Mouse (Mus musculus) kidney, adult 18-20 months (tissue): Measurements from ENCODE around the gene Zfp119b.
"Not testable (repeated sequence)": the region's sequence is repeated elsewhere in the genome, so short reads cannot be mapped to it uniquely, and the experiment has no call there.

Experiments used
- DNase-seq: peaks from one replicate; pipeline ENCODE4 v3.0.0; 2021

The Zfp119b gene

GRCm38 (mm10) chr17:55957168-55957567 lies 7.9 kb upstream of the Zfp119b start:
- DNase-seq = peak; percentile 80

GRCm38 (mm10) chr17:55956591-55956990 lies 7.3 kb upstream of the Zfp119b start:
- no peak for DNase-seq

- peak; percentile 83 for DNase-seq
Measured at GRCm38 (mm10) chr17:55956129-55956528, 6.8 kb upstream of the Zfp119b start.

- no peak for DNase-seq
Measured at GRCm38 (mm10) chr17:55954229-55954628, 4.9 kb upstream of the Zfp119b start.

GRCm38 (mm10) chr17:55953751-55954150 lies 4.5 kb upstream of the Zfp119b start:
- DNase-seq = no peak

GRCm38 (mm10) chr17:55952447-55953027 lies 3.2 kb upstream of the Zfp119b start, which contains the start of gene Ebi3:
Ebi3 (plus strand) TSS chr17:55952640.
- DNase-seq = no peak

- DNase-seq = no peak
Measured at GRCm38 (mm10) chr17:55952041-55952440, 2.7 kb upstream of the Zfp119b start.

GRCm38 (mm10) chr17:55950601-55951000 lies 1.3 kb upstream of the Zfp119b start:
- DNase-seq = no peak

GRCm38 (mm10) chr17:55948647-55949046 lies 653 bp downstream of the Zfp119b start:
- DNase-seq = no peak

GRCm38 (mm10) chr17:55945696-55946095 lies 3.6 kb downstream of the Zfp119b start:
- DNase-seq = no peak

- peak; percentile 93 for DNase-seq
Measured at GRCm38 (mm10) chr17:55944866-55945682, 4.2 kb downstream of the Zfp119b start.

- DNase-seq = not testable (repeated sequence)
Measured at GRCm38 (mm10) chr17:55944387-55944865, 4.9 kb downstream of the Zfp119b start.

GRCm38 (mm10) chr17:55933191-55933590 lies 16.1 kb downstream of the Zfp119b start:
- no peak for DNase-seq

- DNase-seq = no peak
Measured at GRCm38 (mm10) chr17:55932635-55933034, 16.7 kb downstream of the Zfp119b start.

- peak; percentile 77 for DNase-seq
Measured at GRCm38 (mm10) chr17:55931553-55932502, 17.5 kb downstream of the Zfp119b start.

- no peak for DNase-seq
Measured at GRCm38 (mm10) chr17:55906669-55907068, 42.6 kb downstream of the Zfp119b start.

- DNase-seq = no peak
Measured at GRCm38 (mm10) chr17:55904131-55904530, 45.2 kb downstream of the Zfp119b start.

- DNase-seq = peak; percentile 15
Measured at GRCm38 (mm10) chr17:55903687-55904086, 45.6 kb downstream of the Zfp119b start.

GRCm38 (mm10) chr17:55903087-55903486 lies 46.2 kb downstream of the Zfp119b start:
- DNase-seq = no peak

GRCm38 (mm10) chr17:55892406-55892955 lies 56.8 kb downstream of the Zfp119b start:
- DNase-seq = peak; percentile 69
